Mouse (Mus musculus) skeletal muscle tissue, postnatal 0 days (tissue): ENCODE measurements around the gene Tcl1b1. TPM values are rescaled to one million over a fixed set of nuclear protein-coding genes. Genes with fewer than 3 reads are reported as not detected.

Experiments used
- polyA plus RNA-seq: library from polyadenylated mRNA; unstranded; fragments of >200 nt; fragmentation: Nextera tagmentation; extraction: Ambion mirVana; gene quantifications from 2 replicates; pipeline ENCODE4 v1.2.1, GENCODE M21; 2015

The Tcl1b1 gene
- polyA plus RNA-seq = not detected in 2 replicates

DNA sequence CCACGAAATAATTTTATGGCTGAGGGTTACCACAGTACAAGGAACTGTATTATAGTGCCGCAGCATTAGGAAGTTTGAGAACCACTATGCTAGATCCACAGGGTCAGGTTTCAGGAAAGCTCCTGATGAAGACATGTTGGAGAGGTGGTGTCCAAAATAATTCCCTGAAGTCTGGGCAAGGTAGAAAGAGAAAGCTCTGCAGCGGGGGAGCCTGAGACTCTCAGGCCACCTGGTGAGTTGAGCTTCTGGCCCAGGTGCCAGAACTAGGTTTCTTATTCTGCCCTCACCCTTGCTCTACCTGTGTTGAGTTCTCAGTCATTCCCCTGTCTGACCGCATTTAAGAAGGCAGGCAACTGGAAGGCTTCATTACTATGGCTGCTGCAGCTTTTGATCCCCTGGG is at the start of gene Tcl1b1:
Tcl1b1 (plus strand) TSS at position 301 of the 400 bp plus-strand sequence.

DNA sequence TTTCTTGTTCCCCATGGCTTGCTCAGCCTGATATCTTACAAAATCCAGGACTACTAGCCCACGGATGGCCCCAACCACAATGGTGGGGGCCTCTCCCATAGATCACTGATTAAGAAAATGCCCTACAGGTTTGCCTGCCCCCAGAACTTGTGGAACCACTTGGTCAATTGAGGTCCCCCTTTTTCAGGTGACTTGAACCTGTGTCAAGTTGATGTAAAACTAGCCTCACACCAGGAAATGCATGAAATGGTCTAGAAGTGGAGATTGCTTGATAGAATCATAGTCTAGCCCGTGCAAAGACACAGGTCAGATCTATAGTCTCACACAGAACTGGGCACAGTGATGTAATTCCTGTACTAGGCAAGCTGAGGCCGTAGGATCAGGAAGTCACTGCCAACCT is 13.8 kb upstream of the Tcl1b1 start, which contains the start of gene Tcl1b2:
Tcl1b2 (plus strand) TSS at position 301 of the 400 bp plus-strand sequence.

GRCm38 (mm10) chr12:105176044-105176443 is 16.6 kb downstream of the Tcl1b1 start, which contains the start of gene Tcl1b5:
TSS of gene Tcl1b5 (plus strand) at chr12:105176344.

GRCm38 (mm10) chr12:105190743-105191142 is 31.3 kb downstream of the Tcl1b1 start, which contains the start of gene Tcl1b3:
TSS of gene Tcl1b3 (plus strand) at chr12:105191043.

DNA sequence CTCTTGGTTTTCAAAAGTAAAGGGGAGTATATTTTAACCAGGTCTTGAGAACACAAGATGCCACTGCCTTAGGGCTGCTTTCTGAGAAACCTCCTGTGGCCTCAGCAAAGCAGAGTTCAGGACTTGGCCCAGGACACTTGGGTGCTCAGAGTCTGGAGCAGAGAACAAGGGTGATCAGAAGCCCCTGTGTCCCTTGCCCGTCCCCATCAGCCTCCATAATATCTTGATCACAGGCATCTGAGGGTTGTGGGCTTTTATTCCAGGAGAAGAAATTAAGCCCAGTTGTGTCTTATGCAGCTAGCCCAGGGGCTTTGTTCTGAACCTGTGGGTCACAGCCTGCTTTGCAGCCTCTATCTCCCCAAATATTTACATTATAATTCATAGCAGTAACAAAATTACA is 42.2 kb downstream of the Tcl1b1 start, which contains the start of gene Tcl1b4:
Tcl1b4 (plus strand) TSS at position 301 of the 400 bp plus-strand sequence.

Other genes starting within 250 kb of the Tcl1b1 start
- 3.1 and 3.7 TPM in 2 replicates for gene Syne3, start 149.9 kb upstream of the Tcl1b1 start, polyA plus RNA-seq
- 222 and 225 TPM in 2 replicates for gene Glrx5, start 127.0 kb upstream of the Tcl1b1 start, polyA plus RNA-seq
- not detected in 2 replicates for gene Tcl1b2, start 13.7 kb upstream of the Tcl1b1 start, polyA plus RNA-seq
- not detected in 2 replicates for gene Tcl1b5, start 16.7 kb downstream of the Tcl1b1 start, polyA plus RNA-seq
- gene Tcl1b3, start 31.4 kb downstream of the Tcl1b1 start, polyA plus RNA-seq = not detected in 2 replicates
- not detected in 2 replicates for gene Tcl1b4, start 42.3 kb downstream of the Tcl1b1 start, polyA plus RNA-seq
- gene Tcl1, start 63.1 kb downstream of the Tcl1b1 start, polyA plus RNA-seq = not detected in 2 replicates
- gene Tunar, start 174.2 kb downstream of the Tcl1b1 start, polyA plus RNA-seq = not detected in 2 replicates